Mouse (Mus musculus): Measurements from ENCODE around the gene Il17rd. TPM values are rescaled to one million over a fixed set of nuclear protein-coding genes. Genes with fewer than 3 reads are reported as not detected.

The Il17rd gene
- polyA plus RNA-seq, 1 experiment from 2014 or later = 3.0 TPM

DNA sequence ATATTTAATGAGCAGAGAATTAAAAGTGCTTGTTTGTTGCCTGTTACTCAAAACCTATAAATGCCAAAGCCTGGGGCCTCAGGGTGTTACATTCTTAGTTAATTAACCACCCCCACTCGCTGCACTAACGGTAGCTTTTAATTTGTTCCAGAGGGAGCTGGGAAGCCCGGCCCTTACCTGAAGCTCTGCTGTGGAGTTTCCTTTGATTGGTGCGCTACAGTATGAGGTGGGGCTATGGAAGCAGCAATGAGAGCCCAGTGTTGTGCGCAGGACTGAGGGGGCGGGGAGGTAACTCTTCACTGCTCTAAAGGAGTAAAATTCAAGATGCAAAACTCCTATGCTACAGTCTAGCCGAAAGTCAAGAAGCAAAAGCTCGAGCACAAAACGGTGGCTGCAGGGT, 32.0 kb downstream of the Il17rd start:
- ATAC-seq (ENCODE audit: insufficient read depth, low FRiP score, low read depth) = 0 out of 2 replicates have a peak, but pooled peaks have one; percentile 40
- WGBS = 28% methylated on average over 9 of the region's 9 CpGs
- H3K36me3 ChIP-seq = no peaks in the 10 kb centered on the region

DNA sequence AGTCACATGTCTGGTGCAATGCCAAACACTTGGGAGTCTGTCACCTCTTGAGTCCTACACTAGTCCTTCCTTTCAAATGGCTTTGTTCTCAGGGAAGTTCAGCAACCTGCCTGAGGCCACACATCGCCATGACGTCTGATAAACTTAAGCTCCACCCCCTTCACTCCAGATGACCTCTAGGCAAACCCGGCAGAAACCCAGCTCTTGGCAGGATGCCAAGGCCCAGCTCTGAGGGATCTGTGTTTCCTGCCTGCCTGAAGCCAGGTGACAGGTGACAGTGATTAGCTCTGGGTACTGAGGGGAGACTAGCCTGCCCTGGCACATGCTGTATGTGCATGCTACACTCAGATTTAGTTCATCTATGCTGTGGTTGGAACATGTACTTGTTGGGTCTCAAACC, 33.2 kb downstream of the Il17rd start:
- peak; percentile 84 for ATAC-seq (ENCODE audit: insufficient read depth, low FRiP score, low read depth)
- no peak overlapping the region for H3K9ac ChIP-seq
- WGBS = 12% methylated on average over 3 of the region's 3 CpGs
- H3K27ac ChIP-seq = peak overlapping the region; percentile 70
- no peaks in the 10 kb centered on the region for H3K27me3 ChIP-seq (replicated peaks)
- H3K4me1 ChIP-seq = peaks cover 64% of the 10 kb centered on the region
- no peak overlapping the region for H3K4me2 ChIP-seq
- no peaks in the 10 kb centered on the region for H3K9me3 ChIP-seq
- H3K36me3 ChIP-seq = no peaks in the 10 kb centered on the region
- no peak overlapping the region for H3K4me3 ChIP-seq (replicated peaks)

More for the DNA sequence above, 32.0 kb downstream of the Il17rd start:
- Histone ChIP-seq H3K27ac (no peak overlapping the region; the same call in 1 of the 2 replicates), H3K4me2 (no peak overlapping the region), H3K4me3 (replicated peaks) (no peak overlapping the region), H3K9me3 (no peaks in the 10 kb centered on the region), H3K9ac (no peak overlapping the region), H3K27me3 (replicated peaks) (no peaks in the 10 kb centered on the region), H3K4me1 (peaks cover 68% of the 10 kb centered on the region)

DNA sequence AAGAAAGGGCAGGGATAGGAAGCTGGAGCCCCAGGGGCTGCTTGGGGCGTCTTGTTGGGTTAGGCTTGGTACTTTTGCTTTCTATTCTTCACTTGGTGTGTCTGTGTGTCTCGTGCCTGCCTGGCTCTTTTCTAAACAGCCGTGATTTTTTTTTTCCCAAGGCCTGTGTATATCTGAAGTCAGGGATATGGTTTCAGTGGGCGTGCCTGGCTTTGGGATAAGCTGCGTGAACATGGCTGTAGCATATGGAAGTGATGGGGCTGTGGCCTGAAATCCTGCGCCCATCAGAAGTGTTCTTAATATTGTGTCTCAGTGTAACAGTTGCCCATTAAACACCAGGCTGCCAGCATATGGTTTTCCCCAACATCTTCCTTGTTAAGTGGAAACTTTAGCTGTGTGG, 36.3 kb downstream of the Il17rd start:
- peak overlapping the region; percentile 19; the same call in 1 of the 2 replicates for H3K4me2 ChIP-seq
- H3K4me1 ChIP-seq = peaks cover 45% of the 10 kb centered on the region
- H3K9me3 ChIP-seq = no peaks in the 10 kb centered on the region
- H3K4me3 ChIP-seq (replicated peaks) = no peak overlapping the region
- no peaks in the 10 kb centered on the region for H3K36me3 ChIP-seq
- no peak overlapping the region for H3K9ac ChIP-seq
- peak overlapping the region; percentile 55; the same call in 1 of the 2 replicates for H3K27ac ChIP-seq
- H3K27me3 ChIP-seq (replicated peaks) = no peaks in the 10 kb centered on the region
- no peak for ATAC-seq (ENCODE audit: insufficient read depth, low FRiP score, low read depth)
- WGBS = 28% methylated on average over 6 of the region's 6 CpGs

DNA sequence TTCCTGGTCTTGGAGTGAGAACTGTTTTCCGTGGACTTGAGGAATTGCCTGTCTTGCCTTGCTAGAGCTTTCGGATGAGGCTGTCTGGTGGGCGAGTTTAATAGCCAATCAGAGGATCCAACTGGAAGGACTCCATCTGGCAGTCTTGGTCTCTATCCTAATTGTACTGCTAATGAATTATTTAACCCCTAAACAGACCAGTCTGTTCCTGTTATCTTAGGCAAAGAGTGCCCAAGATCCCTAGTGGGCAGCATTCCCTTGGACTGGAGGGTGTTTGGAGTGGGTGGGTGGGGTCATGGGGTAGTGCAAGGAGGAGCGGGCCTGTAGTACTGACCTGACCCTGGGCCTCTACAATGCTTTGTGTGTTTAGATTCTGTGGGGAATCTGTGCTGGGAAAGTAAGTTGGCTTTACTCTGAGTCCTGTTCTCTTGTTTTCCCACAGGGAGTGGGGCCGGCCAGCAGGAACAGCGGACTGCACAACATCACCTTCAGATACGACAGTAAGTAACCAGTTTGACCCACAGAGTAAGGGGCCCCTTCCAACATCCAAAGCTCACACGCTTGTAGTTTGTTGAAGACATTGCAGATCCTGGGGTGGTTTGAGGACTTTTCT, 37.3 kb downstream of the Il17rd start:
- no peak overlapping the region for H3K4me3 ChIP-seq (replicated peaks)
- no peak overlapping the region for H3K4me2 ChIP-seq
- H3K4me1 ChIP-seq = peaks cover 39% of the 10 kb centered on the region
- H3K9me3 ChIP-seq = no peaks in the 10 kb centered on the region
- WGBS = 48% methylated on average over 8 of the region's 8 CpGs
- H3K9ac ChIP-seq = no peak overlapping the region
- ATAC-seq (ENCODE audit: insufficient read depth, low FRiP score, low read depth) = no peak
- H3K27me3 ChIP-seq (replicated peaks) = no peaks in the 10 kb centered on the region
- peak overlapping the region; percentile 35; the same call in 1 of the 2 replicates for H3K27ac ChIP-seq
- no peaks in the 10 kb centered on the region for H3K36me3 ChIP-seq

DNA sequence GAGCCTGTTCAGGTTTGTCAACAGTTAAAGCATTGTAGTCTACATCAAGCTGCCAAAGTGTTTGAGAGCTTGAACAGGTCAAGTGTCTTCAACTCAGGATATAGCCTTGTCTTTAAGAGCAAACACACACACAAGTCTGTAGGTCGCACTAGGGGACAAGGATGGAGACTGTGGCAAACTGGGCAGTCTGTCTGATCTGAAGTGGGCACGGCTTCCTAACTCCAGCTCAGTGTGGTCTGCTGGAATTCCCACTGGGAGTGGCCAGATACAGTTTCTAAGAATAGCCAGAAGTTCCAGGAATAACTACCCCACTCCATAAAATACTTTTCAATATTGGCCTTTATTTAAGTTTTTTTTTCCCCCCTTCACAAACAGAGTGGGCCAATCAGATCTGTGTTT, 37.8 kb downstream of the Il17rd start:
- ATAC-seq (ENCODE audit: insufficient read depth, low FRiP score, low read depth) = no peak
- WGBS = 47% methylated on average over 2 of the region's 2 CpGs
- peaks cover 34% of the 10 kb centered on the region for H3K4me1 ChIP-seq
- H3K27ac ChIP-seq = peak overlapping the region; percentile 35; the same call in 1 of the 2 replicates
- no peak overlapping the region for H3K4me2 ChIP-seq
- no peak overlapping the region for H3K4me3 ChIP-seq (replicated peaks)
- no peaks in the 10 kb centered on the region for H3K9me3 ChIP-seq
- H3K36me3 ChIP-seq = no peaks in the 10 kb centered on the region
- no peaks in the 10 kb centered on the region for H3K27me3 ChIP-seq (replicated peaks)
- H3K9ac ChIP-seq = no peak overlapping the region

DNA sequence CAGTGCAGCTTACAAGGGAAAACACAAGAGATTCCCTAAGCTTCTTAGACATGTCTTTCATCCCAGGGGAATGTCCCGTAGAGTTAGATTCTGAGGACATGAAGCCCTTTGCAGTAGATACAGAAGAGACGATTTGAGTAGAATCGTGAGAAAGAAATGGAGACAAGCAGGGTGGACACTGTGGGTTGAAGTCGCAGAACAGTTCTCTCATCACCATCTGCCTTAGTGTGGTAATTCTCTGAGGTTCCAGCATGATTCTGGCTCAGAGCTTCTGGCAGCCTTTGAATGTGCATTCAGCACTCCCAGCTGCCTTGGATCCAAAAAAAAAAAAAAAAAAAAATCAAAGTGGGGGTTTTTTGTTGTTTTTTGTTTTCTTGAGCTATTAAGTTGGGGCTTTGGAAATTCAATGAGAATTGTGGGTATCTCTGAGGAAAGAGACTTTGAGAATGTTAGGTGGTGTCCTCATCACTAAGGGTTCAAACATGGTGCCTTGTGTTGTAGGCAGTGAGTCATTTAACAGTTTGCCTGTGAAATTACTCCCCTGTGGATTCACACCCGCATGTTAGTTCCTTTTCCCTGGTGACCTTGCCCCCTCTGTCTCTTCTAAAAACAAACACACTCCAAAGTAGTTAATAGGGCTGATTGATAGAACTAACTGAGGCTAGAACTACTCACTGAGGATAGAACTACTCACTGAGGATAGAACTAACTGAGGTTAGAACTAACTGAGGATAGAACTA, 43.0 kb downstream of the Il17rd start:
- H3K9me3 ChIP-seq = no peaks in the 10 kb centered on the region
- ATAC-seq (ENCODE audit: insufficient read depth, low FRiP score, low read depth) = no peak

DNA sequence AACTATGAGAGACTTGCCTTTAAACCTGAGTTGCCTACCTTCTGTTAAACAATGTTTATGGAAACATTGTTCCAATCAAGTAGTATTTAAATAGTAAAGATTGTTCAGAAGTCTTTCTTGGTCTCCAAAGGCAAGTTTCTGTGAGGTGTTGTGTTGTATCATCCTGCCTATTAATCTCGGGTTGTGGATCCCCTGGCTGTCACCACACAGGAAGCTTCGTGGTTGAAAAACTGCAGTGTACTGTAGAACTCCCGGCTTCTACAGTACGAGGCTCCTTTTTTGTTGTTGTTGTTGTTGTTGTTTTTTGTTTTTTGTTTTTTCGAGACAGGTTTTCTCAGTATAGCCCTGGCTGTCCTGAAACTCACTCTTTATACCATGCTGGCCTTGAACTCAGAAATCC, 46.7 kb downstream of the Il17rd start:
- 70% methylated on average over 5 of the region's 5 CpGs for WGBS
- Histone ChIP-seq H3K4me1 (no peaks in the 10 kb centered on the region; the same call in 1 of the 2 replicates), H3K4me3 (replicated peaks) (no peak overlapping the region), H3K27me3 (replicated peaks) (no peaks in the 10 kb centered on the region), H3K9me3 (no peaks in the 10 kb centered on the region), H3K36me3 (no peaks in the 10 kb centered on the region), H3K27ac (no peak overlapping the region), H3K4me2 (no peak overlapping the region), H3K9ac (no peak overlapping the region)
- no peak for ATAC-seq (ENCODE audit: insufficient read depth, low FRiP score, low read depth)

More for the DNA sequence above, 43.0 kb downstream of the Il17rd start:
- no peak overlapping the region for H3K27ac ChIP-seq
- no peaks in the 10 kb centered on the region for H3K36me3 ChIP-seq
- no peak overlapping the region for H3K4me2 ChIP-seq
- H3K4me1 ChIP-seq = no peaks in the 10 kb centered on the region; the same call in 1 of the 2 replicates
- no peaks in the 10 kb centered on the region for H3K27me3 ChIP-seq (replicated peaks)
- H3K9ac ChIP-seq = no peak overlapping the region
- 65% methylated on average over 5 of the region's 5 CpGs for WGBS
- no peak overlapping the region for H3K4me3 ChIP-seq (replicated peaks)

DNA sequence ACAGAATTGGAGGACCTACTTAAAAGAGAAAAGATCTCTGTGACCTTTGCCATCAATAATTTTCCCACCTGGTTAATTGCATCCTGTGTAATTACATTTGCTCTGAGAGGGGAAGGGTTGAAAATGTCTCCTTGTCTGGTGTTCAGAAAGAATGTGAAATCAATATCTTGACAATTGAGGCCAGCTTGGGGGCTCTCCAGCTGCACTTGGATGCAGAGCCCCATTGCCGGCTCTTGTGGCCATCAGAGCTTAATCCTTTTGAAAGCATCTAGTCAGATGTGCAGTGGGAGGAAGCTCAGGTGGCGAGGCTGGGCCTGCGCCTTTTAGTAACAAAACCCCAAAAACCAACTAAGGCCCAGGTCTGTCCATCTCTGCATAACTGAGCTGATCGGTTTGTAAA, 47.3 kb downstream of the Il17rd start:
- H3K4me3 ChIP-seq (replicated peaks) = no peak overlapping the region
- no peaks in the 10 kb centered on the region; the same call in 1 of the 2 replicates for H3K4me1 ChIP-seq
- H3K27me3 ChIP-seq (replicated peaks) = no peaks in the 10 kb centered on the region
- no peak overlapping the region for H3K4me2 ChIP-seq
- H3K9me3 ChIP-seq = no peaks in the 10 kb centered on the region
- no peak overlapping the region for H3K9ac ChIP-seq
- no peaks in the 10 kb centered on the region for H3K36me3 ChIP-seq
- no peak overlapping the region for H3K27ac ChIP-seq
- no peak for ATAC-seq (ENCODE audit: insufficient read depth, low FRiP score, low read depth)
- WGBS = 66% methylated on average over 4 of the region's 4 CpGs

DNA sequence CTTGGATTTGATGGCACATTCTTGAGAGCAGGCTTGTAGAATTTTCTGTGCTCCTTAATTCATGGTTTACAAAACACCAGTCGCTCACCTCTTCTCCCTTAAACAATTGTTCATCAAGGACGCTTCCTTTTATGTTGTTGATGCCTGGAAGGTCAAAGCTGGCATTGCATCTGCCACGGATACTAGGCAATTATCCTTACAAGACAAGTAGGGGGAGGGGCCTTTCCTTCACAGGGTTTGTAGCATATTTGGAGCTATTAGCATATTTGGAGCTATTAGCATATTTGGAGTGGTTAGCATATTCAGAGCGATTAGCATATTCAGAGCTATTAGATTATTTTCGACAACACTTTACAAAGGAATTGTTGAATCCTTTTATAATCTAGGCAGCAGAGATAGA, 55.5 kb downstream of the Il17rd start:
- no peak overlapping the region for H3K4me2 ChIP-seq
- H3K4me3 ChIP-seq (replicated peaks) = no peak overlapping the region
- ATAC-seq (ENCODE audit: insufficient read depth, low FRiP score, low read depth) = no peak
- no peaks in the 10 kb centered on the region for H3K9me3 ChIP-seq
- H3K27me3 ChIP-seq (replicated peaks) = no peaks in the 10 kb centered on the region
- no peak overlapping the region for H3K9ac ChIP-seq
- H3K4me1 ChIP-seq = no peaks in the 10 kb centered on the region
- 74% methylated on average over 5 of the region's 5 CpGs for WGBS
- peaks cover 4% of the 10 kb centered on the region; the same call in 1 of the 2 replicates for H3K36me3 ChIP-seq
- no peak overlapping the region for H3K27ac ChIP-seq

DNA sequence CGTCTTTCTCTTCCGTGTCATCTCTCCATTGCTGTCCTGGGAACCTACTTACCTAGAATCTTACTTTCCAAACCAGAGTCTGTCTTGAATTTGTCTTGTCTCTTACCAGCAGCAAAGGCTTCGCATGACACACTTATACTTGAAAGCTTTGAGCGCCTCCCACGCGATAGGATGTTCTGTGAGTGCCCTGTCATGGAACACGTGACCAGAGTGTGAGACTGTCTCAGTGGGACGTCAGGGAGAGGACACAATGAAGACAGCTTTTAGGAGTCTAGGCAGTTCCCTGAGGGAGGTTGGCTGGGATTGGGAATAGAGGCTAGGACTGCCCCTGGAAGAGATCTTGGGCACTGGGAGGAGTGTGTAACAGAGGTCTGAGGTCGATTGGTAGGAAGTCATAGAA, 57.4 kb downstream of the Il17rd start:
- ATAC-seq (ENCODE audit: insufficient read depth, low FRiP score, low read depth) = no peak
- WGBS = 70% methylated on average over 9 of the region's 9 CpGs
- no peak overlapping the region for H3K9ac ChIP-seq

DNA sequence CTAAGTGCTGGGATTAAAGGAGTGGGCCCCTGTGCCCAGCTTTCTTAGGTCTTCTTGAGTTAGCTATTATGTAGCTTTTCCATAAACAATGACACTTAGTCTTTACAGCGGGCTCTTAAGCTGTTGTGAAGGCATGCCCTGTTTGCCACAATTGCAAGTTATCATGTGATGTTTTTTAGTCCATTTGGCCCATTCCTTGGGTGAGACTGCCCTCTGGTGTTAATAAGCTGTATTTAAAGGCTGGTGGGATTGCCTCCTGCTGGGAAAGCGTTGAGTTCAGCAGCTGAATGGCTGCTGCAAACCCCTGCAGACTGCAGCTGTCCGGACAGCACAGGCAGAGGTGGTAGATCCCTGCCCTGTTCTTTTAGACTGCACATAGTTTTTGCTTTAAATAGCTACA, 58.0 kb downstream of the Il17rd start:
- Histone ChIP-seq H3K4me3 (replicated peaks) (no peak overlapping the region), H3K4me1 (no peaks in the 10 kb centered on the region), H3K4me2 (no peak overlapping the region), H3K27ac (no peak overlapping the region), H3K9ac (no peak overlapping the region), H3K9me3 (no peaks in the 10 kb centered on the region), H3K27me3 (replicated peaks) (no peaks in the 10 kb centered on the region), H3K36me3 (peaks cover 9% of the 10 kb centered on the region)
- 17% methylated on average over 3 of the region's 3 CpGs for WGBS
- no peak; the same call in 1 of the 2 replicates for ATAC-seq (ENCODE audit: insufficient read depth, low FRiP score, low read depth)

More for the DNA sequence above, 57.4 kb downstream of the Il17rd start:
- H3K4me1 ChIP-seq = no peaks in the 10 kb centered on the region
- no peaks in the 10 kb centered on the region for H3K9me3 ChIP-seq
- H3K27me3 ChIP-seq (replicated peaks) = no peaks in the 10 kb centered on the region
- H3K27ac ChIP-seq = no peak overlapping the region
- no peak overlapping the region for H3K4me2 ChIP-seq
- no peak overlapping the region for H3K4me3 ChIP-seq (replicated peaks)
- peaks cover 9% of the 10 kb centered on the region for H3K36me3 ChIP-seq

DNA sequence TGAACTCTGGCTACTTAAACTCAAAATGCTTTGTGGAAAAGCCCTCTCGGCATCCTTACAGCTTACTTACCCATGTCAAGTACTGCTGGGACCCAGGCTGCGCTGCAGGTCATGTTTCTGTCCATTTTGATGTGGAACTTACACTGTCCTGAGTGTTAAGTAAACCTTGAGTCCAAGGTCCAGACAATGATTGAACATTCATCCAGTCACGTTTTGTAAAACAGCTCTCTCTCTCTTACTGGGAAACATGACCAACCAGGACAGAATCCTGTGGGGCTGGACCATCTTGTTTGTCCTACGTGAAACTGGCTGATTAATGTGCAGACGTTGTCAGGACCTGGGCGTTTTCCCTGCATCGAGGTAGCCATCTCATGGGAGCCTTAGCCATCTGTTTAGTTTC, 63.0 kb downstream of the Il17rd start:
- Histone ChIP-seq H3K27me3 (replicated peaks) (no peaks in the 10 kb centered on the region), H3K9me3 (no peaks in the 10 kb centered on the region), H3K4me2 (no peak overlapping the region), H3K9ac (no peak overlapping the region), H3K27ac (peak overlapping the region; percentile 60; the same call in 1 of the 2 replicates), H3K4me3 (replicated peaks) (no peak overlapping the region), H3K36me3 (peaks cover 9% of the 10 kb centered on the region), H3K4me1 (peaks cover 8% of the 10 kb centered on the region; the same call in 1 of the 2 replicates)
- WGBS = 39% methylated on average over 7 of the region's 7 CpGs
- ATAC-seq (ENCODE audit: insufficient read depth, low FRiP score, low read depth) = peak; percentile 38; the same call in 1 of the 2 replicates
